Mouse (Mus musculus) megakaryocyte-erythroid progenitor cell, adult 5 weeks (primary cell): ENCODE results near the gene Igf2bp3. TPM values are rescaled to one million over a fixed set of nuclear protein-coding genes. Genes with fewer than 3 reads are reported as not detected.

Source experiments
- polyA plus RNA-seq: library from polyadenylated mRNA; stranded (reverse); fragments of >175 nt; gene quantifications from 2 replicates; pipeline ENCODE4 v1.2.3, GENCODE M21; 2012

Igf2bp3 gene
- polyA plus RNA-seq: 0.18 and 0.26 TPM in 2 replicates

GRCm38 (mm10) chr6:49214928-49215747, at the start of gene Igf2bp3:
Gene Igf2bp3, minus strand, starts transcription at chr6:49214957.

GRCm38 (mm10) chr6:49263847-49264243, 49.1 kb upstream of the Igf2bp3 start, which contains the start of gene Tra2a:
Gene Tra2a, minus strand, starts transcription at chr6:49264033.

GRCm38 (mm10) chr6:49073304-49074116, 141.2 kb downstream of the Igf2bp3 start, which contains the start of gene Malsu1:
Gene Malsu1, plus strand, starts transcription at chr6:49073795.

GRCm38 (mm10) chr6:49036275-49037267, 178.2 kb downstream of the Igf2bp3 start, which contains the start of gene Gpnmb:
Gene Gpnmb, plus strand, starts transcription at chr6:49036546.

Other genes with a start within 250 kb of the Igf2bp3 start
- not detected in 2 replicates for gene Doxl2, start 240.0 kb downstream of the Igf2bp3 start, polyA plus RNA-seq
- not detected in 2 replicates for gene Svs1, start 228.1 kb downstream of the Igf2bp3 start, polyA plus RNA-seq
- 0.24 and 0.41 TPM in 2 replicates for gene Gpnmb, start 178.4 kb downstream of the Igf2bp3 start, polyA plus RNA-seq
- 26.0 and 28.6 TPM in 2 replicates for gene Malsu1, start 141.2 kb downstream of the Igf2bp3 start, polyA plus RNA-seq
- 34.8 and 46.3 TPM in 2 replicates for gene Tra2a, start 49.1 kb upstream of the Igf2bp3 start, polyA plus RNA-seq
- gene Ccdc126, start 104.3 kb upstream of the Igf2bp3 start, polyA plus RNA-seq: 0.80 and 1.4 TPM in 2 replicates
- gene Fam221a, start 152.8 kb upstream of the Igf2bp3 start, polyA plus RNA-seq: 1.5 and 1.7 TPM in 2 replicates
- gene Stk31, start 180.6 kb upstream of the Igf2bp3 start, polyA plus RNA-seq: not detected in 2 replicates